Mouse (Mus musculus): ENCODE measurements around the gene Nutf2-ps1. TPM values are rescaled to one million over a fixed set of nuclear protein-coding genes. Genes with fewer than 3 reads are reported as not detected.

The Nutf2-ps1 gene
- polyA plus RNA-seq, 1 experiment = 48.9 TPM

GRCm38 (mm10) chr19:53575296-53576010, 13.4 kb downstream of the Nutf2-ps1 start:
- Histone ChIP-seq H3K27ac (ENCODE audit: insufficient read depth, low read depth, low read length) (no peak overlapping the region; the same call in 1 of the 2 replicates), H3K4me1 (ENCODE audit: control insufficient read depth, insufficient read depth, insufficient read length, low read length) (peaks cover 13% of the 10 kb centered on the region; the same call in 1 of the 2 replicates), H3K27me3 (ENCODE audit: control insufficient read depth, insufficient read depth, low read length) (no peaks in the 10 kb centered on the region), H3K36me3 (ENCODE audit: control insufficient read depth, insufficient read depth, low read length) (no peaks in the 10 kb centered on the region), H3K4me3 (ENCODE audit: low read depth, low read length) (no peak overlapping the region)
- 64% methylated on average over 4 of the region's 4 CpGs for WGBS
- no peak for TF ChIP-seq CTCF (IDR thresholded peaks at IDR 0.05; ENCODE audit: extremely low read depth, insufficient read length, insufficient replicate concordance, low read depth, low read length)
- no peak for TF ChIP-seq POLR2A (IDR thresholded peaks at IDR 0.05; ENCODE audit: low read depth, low read length)

DNA sequence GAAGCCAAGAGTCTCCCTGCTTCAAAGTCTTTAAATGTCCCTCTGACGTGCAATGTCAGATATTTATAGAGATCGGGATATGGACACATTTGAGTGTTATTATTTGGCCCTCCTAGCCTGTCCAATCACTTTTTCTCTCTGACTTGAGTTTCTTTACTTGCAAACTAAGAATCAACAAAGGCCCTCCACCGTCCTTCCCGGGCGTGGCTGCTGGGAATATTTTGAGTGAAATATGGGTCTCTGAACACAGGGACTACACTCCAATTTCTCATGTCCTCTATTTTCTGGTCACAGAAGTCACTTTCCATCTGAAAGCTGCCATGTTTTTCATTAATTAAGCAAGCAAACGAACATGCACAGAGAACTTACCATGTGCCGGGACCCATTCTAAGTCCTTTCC, 14.3 kb downstream of the Nutf2-ps1 start:
- no peaks in the 10 kb centered on the region for H3K36me3 ChIP-seq (ENCODE audit: control insufficient read depth, insufficient read depth, low read length)
- peaks cover 13% of the 10 kb centered on the region; the same call in 1 of the 2 replicates for H3K4me1 ChIP-seq (ENCODE audit: control insufficient read depth, insufficient read depth, insufficient read length, low read length)
- 84% methylated on average over 7 of the region's 7 CpGs for WGBS
- H3K4me3 ChIP-seq (ENCODE audit: low read depth, low read length) = no peak overlapping the region
- TF ChIP-seq POLR2A (IDR thresholded peaks at IDR 0.05; ENCODE audit: low read depth, low read length) (no peak), CTCF (IDR thresholded peaks at IDR 0.05; ENCODE audit: extremely low read depth, insufficient read length, insufficient replicate concordance, low read depth, low read length) (no peak)
- H3K27me3 ChIP-seq (ENCODE audit: control insufficient read depth, insufficient read depth, low read length) = no peaks in the 10 kb centered on the region
- no peak overlapping the region for H3K27ac ChIP-seq (ENCODE audit: insufficient read depth, low read depth, low read length)

GRCm38 (mm10) chr19:53574131-53574530, 14.7 kb downstream of the Nutf2-ps1 start:
- Histone ChIP-seq H3K27ac (ENCODE audit: insufficient read depth, low read depth, low read length) (no peak overlapping the region), H3K4me1 (ENCODE audit: control insufficient read depth, insufficient read depth, insufficient read length, low read length) (peaks cover 13% of the 10 kb centered on the region; the same call in 1 of the 2 replicates), H3K27me3 (ENCODE audit: control insufficient read depth, insufficient read depth, low read length) (no peaks in the 10 kb centered on the region), H3K36me3 (ENCODE audit: control insufficient read depth, insufficient read depth, low read length) (no peaks in the 10 kb centered on the region), H3K4me3 (ENCODE audit: low read depth, low read length) (no peak overlapping the region)
- WGBS = 50% methylated on average over 8 of the region's 8 CpGs
- TF ChIP-seq POLR2A (IDR thresholded peaks at IDR 0.05; ENCODE audit: low read depth, low read length) = no peak
- TF ChIP-seq CTCF (IDR thresholded peaks at IDR 0.05; ENCODE audit: extremely low read depth, insufficient read length, insufficient replicate concordance, low read depth, low read length) = no peak

GRCm38 (mm10) chr19:53573151-53573550, 15.7 kb downstream of the Nutf2-ps1 start:
- Histone ChIP-seq H3K27ac (ENCODE audit: insufficient read depth, low read depth, low read length) (no peak overlapping the region), H3K4me1 (ENCODE audit: control insufficient read depth, insufficient read depth, insufficient read length, low read length) (peaks cover 10% of the 10 kb centered on the region; the same call in 1 of the 2 replicates), H3K27me3 (ENCODE audit: control insufficient read depth, insufficient read depth, low read length) (no peaks in the 10 kb centered on the region), H3K36me3 (ENCODE audit: control insufficient read depth, insufficient read depth, low read length) (no peaks in the 10 kb centered on the region), H3K4me3 (ENCODE audit: low read depth, low read length) (no peak overlapping the region)
- TF ChIP-seq CTCF (IDR thresholded peaks at IDR 0.05; ENCODE audit: extremely low read depth, insufficient read length, insufficient replicate concordance, low read depth, low read length) = no peak
- TF ChIP-seq POLR2A (IDR thresholded peaks at IDR 0.05; ENCODE audit: low read depth, low read length) = no peak
- WGBS = 81% methylated on average over 3 of the region's 3 CpGs

GRCm38 (mm10) chr19:53572607-53573006, 16.3 kb downstream of the Nutf2-ps1 start:
- no peak for TF ChIP-seq CTCF (IDR thresholded peaks at IDR 0.05; ENCODE audit: extremely low read depth, insufficient read length, insufficient replicate concordance, low read depth, low read length)
- no peak for TF ChIP-seq POLR2A (IDR thresholded peaks at IDR 0.05; ENCODE audit: low read depth, low read length)
- WGBS = 54% methylated on average over 12 of the region's 12 CpGs
- Histone ChIP-seq H3K36me3 (ENCODE audit: control insufficient read depth, insufficient read depth, low read length) (no peaks in the 10 kb centered on the region), H3K4me3 (ENCODE audit: low read depth, low read length) (no peak overlapping the region), H3K27ac (ENCODE audit: insufficient read depth, low read depth, low read length) (no peak overlapping the region), H3K27me3 (ENCODE audit: control insufficient read depth, insufficient read depth, low read length) (no peaks in the 10 kb centered on the region), H3K4me1 (ENCODE audit: control insufficient read depth, insufficient read depth, insufficient read length, low read length) (peaks cover 10% of the 10 kb centered on the region; the same call in 1 of the 2 replicates)

DNA sequence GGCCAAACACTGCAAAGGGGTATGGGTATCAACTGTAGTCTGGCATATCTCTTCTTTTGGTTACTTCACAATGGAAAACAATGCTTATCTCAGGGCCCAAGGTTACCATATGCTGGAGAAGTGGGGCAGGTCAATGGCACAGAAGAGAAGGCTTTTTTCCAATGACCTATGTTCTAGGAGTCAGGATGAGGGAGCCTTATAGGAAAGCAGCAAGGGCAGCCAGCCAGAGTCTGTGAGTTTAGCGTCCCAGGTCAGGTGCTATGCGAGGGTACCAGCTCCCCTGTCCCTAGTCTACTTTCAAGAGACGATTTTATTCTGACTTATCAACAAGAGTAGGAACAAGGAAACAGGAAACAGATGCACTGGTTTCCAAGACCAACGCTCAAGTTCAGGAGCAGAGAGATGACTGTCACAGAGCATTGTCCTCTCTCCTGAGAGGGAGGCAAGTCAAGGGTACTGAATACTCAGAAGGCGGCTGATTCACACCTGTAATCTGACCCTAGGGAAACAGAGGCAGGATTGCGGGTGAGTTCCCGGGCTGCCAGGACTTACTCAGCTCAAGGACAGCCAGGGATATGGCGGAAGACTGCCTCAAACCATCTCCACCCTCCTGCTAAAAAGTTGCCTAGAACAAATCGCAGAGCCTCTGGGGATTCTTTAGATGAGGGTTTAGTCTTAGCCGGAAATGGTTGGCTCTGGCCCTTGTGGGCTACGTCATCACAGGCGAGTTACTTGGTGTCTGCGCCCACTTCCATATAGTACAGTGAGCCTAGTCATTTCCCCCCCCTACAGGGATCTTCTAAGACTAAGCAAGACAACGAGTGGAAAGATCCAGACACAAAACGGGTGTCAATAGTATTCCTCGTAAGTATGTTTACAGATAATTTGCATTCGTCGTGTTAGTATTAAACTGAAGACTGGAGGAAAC, 17.1 kb downstream of the Nutf2-ps1 start:
- 67% methylated on average over 18 of the region's 18 CpGs for WGBS
- Histone ChIP-seq H3K4me1 (ENCODE audit: control insufficient read depth, insufficient read depth, insufficient read length, low read length) (peaks cover 7% of the 10 kb centered on the region; the same call in 1 of the 2 replicates), H3K4me3 (ENCODE audit: low read depth, low read length) (no peak overlapping the region), H3K27ac (ENCODE audit: insufficient read depth, low read depth, low read length) (no peak overlapping the region), H3K27me3 (ENCODE audit: control insufficient read depth, insufficient read depth, low read length) (no peaks in the 10 kb centered on the region), H3K36me3 (ENCODE audit: control insufficient read depth, insufficient read depth, low read length) (no peaks in the 10 kb centered on the region)
- no peak for TF ChIP-seq CTCF (IDR thresholded peaks at IDR 0.05; ENCODE audit: extremely low read depth, insufficient read length, insufficient replicate concordance, low read depth, low read length)
- TF ChIP-seq POLR2A (IDR thresholded peaks at IDR 0.05; ENCODE audit: low read depth, low read length) = no peak

DNA sequence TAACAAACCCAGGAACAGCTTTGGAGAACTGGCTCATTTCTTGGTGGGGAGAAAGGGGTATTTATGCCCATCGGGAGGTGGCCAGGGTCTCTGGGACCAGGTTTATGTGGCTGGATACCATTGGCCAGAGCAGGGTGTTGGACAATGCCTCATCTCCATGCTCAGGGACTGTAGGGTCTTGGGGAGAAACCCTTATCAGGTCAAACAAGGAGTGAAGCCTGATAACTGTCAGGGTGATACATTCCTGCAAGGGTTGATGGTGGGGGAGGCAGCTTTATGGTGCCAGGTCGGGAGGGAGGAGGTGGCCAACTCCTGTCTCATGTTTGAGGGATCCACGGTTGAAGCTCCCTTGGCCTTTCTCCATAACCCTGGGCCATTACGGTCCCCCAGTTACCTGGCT, 17.8 kb downstream of the Nutf2-ps1 start:
- 74% methylated on average over 4 of the region's 4 CpGs for WGBS
- Histone ChIP-seq H3K27me3 (ENCODE audit: control insufficient read depth, insufficient read depth, low read length) (no peaks in the 10 kb centered on the region), H3K36me3 (ENCODE audit: control insufficient read depth, insufficient read depth, low read length) (no peaks in the 10 kb centered on the region), H3K27ac (ENCODE audit: insufficient read depth, low read depth, low read length) (no peak overlapping the region), H3K4me3 (ENCODE audit: low read depth, low read length) (no peak overlapping the region), H3K4me1 (ENCODE audit: control insufficient read depth, insufficient read depth, insufficient read length, low read length) (peaks cover 7% of the 10 kb centered on the region; the same call in 1 of the 2 replicates)
- TF ChIP-seq POLR2A (IDR thresholded peaks at IDR 0.05; ENCODE audit: low read depth, low read length) (no peak), CTCF (IDR thresholded peaks at IDR 0.05; ENCODE audit: extremely low read depth, insufficient read length, insufficient replicate concordance, low read depth, low read length) (no peak)

All from small intestine, adult 2 months (tissue).